Mouse (Mus musculus): ENCODE data around the gene Hist1h3i.
"Not testable (repeated sequence)": the region's sequence is repeated elsewhere in the genome, so short reads cannot be mapped to it uniquely, and the experiment has no call there.

Hist1h3i gene

GRCm38 (mm10) chr13:21783255-21783617 lies at the start of gene Hist1h3i:
Hist1h3i (minus strand) TSS chr13:21783370.
- peak; percentile 67 to 79 for DNase-seq

GRCm38 (mm10) chr13:21831418-21832394 lies 48.5 kb upstream of the Hist1h3i start, which contains the start of gene Hist1h4n:
Hist1h4n (minus strand) TSS chr13:21832196.
- peak; percentile 32 to 45 for DNase-seq

- DNase-seq, result no peak
Observed at GRCm38 (mm10) chr13:21830344-21830743, 47.2 kb upstream of the Hist1h3i start.

- no peak for DNase-seq
Observed at GRCm38 (mm10) chr13:21828511-21828910, 45.3 kb upstream of the Hist1h3i start.

- DNase-seq, result not testable (repeated sequence)
Observed at GRCm38 (mm10) chr13:21820082-21820890, 37.1 kb upstream of the Hist1h3i start.

- not testable (repeated sequence) for DNase-seq
Observed at GRCm38 (mm10) chr13:21812092-21812491, 28.9 kb upstream of the Hist1h3i start.

- peak; percentile 47 to 64 for DNase-seq
Observed at GRCm38 (mm10) chr13:21811539-21811938, 28.4 kb upstream of the Hist1h3i start, which contains the start of gene Hist1h4m. Hist1h4m (plus strand) TSS chr13:21811746.

- DNase-seq, result not testable (repeated sequence)
Observed at GRCm38 (mm10) chr13:21811074-21811473, 27.9 kb upstream of the Hist1h3i start.

- not testable (repeated sequence) for DNase-seq
Observed at GRCm38 (mm10) chr13:21810073-21810472, 26.9 kb upstream of the Hist1h3i start, which contains the start of the genes Hist1h2bq and Hist1h2ao. Hist1h2bq (minus strand) TSS chr13:21810197. Hist1h2ao (plus strand) TSS chr13:21810465.

GRCm38 (mm10) chr13:21803058-21803457 lies 19.9 kb upstream of the Hist1h3i start:
- DNase-seq, result not testable (repeated sequence)

GRCm38 (mm10) chr13:21797163-21797562 lies 14.0 kb upstream of the Hist1h3i start:
- not testable (repeated sequence) for DNase-seq

GRCm38 (mm10) chr13:21795584-21795983 lies 12.4 kb upstream of the Hist1h3i start:
- no peak for DNase-seq

GRCm38 (mm10) chr13:21790601-21791283 lies 7.6 kb upstream of the Hist1h3i start:
- peak in 1 of 2 experiments; percentile 32 for DNase-seq

GRCm38 (mm10) chr13:21789925-21790324 lies 6.8 kb upstream of the Hist1h3i start:
- no peak for DNase-seq

- DNase-seq, result no peak
Observed at GRCm38 (mm10) chr13:21787760-21788593, 4.8 kb upstream of the Hist1h3i start.

- DNase-seq, result peak; percentile 94 to 97
Observed at GRCm38 (mm10) chr13:21786899-21787629, 3.9 kb upstream of the Hist1h3i start, which contains the start of the genes Hist1h2an and Hist1h2bp. Hist1h2an (minus strand) TSS chr13:21787218. Hist1h2bp (plus strand) TSS chr13:21787461.

- peak in 1 of 2 experiments; percentile 42 for DNase-seq
Observed at GRCm38 (mm10) chr13:21786189-21786898, 3.2 kb upstream of the Hist1h3i start.

- no peak for DNase-seq
Observed at GRCm38 (mm10) chr13:21784311-21784710, 1.1 kb upstream of the Hist1h3i start.

GRCm38 (mm10) chr13:21783734-21784161 lies 578 bp upstream of the Hist1h3i start:
- DNase-seq, result peak; percentile 43 to 55
